Mouse (Mus musculus) liver, postnatal 0 days (tissue): ENCODE measurements around the gene Dok4.

Experiments used
- CTCF ChIP-seq: sonication (generic); IDR thresholded peaks from 2 replicates; pipeline ENCODE4 v1.5.1; 2016; ENCODE audit warnings: antibody characterized with exemption, low read depth
- EP300 ChIP-seq: IDR thresholded peaks from 2 replicates; pipeline ENCODE4 v1.6.1; 2016; ENCODE audit warnings: antibody characterized with exemption, low read depth, mild to moderate bottlenecking

DNA sequence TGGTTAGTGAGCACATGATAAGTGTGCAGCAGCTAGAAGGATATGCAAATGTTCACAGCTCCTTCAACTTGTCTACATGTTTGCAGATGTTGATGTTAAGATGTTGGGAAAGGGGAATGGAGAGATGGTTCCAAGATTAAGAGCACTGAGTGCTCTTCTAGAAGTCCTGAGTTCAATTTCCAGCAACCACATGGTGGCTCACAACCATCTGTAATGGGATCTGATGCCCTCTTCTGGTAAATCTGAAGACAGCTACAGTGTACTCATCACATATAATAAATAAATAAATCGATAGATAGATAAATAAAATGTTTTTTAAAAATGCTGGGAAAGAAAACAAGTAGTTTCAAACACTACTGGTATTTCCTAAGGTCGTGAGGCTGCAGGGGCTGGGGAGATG is 34.9 kb downstream of the Dok4 start:
- peak; percentile 31; the same call in 1 of the 2 replicates for TF ChIP-seq CTCF
- no peak for TF ChIP-seq EP300
